Mouse (Mus musculus) forebrain, embryonic 13.5 days (tissue): ENCODE data around the gene Olfr205. TPM values are rescaled to one million over a fixed set of nuclear protein-coding genes. Genes with fewer than 3 reads are reported as not detected.
"Not testable (repeated sequence)": the region's sequence is repeated elsewhere in the genome, so short reads cannot be mapped to it uniquely, and the experiment has no call there.

Experiments
- ATAC-seq: fragments of 200-750 bp; cut with Nextera tagmentation; 2 replicates; pipeline ENCODE4 v1.8.0; 2017
- H3K27ac ChIP-seq: fragments of 300-500 bp; sonication (generic); 2 replicates; pipeline ENCODE4 v1.5.1; 2015; ENCODE audit warnings: inconsistent platforms, mild to moderate bottlenecking, moderate library complexity
- H3K27me3 ChIP-seq: fragments of 300-500 bp; sonication (generic); 2 replicates; pipeline ENCODE4 v1.6.1; 2015; ENCODE audit warnings: mild to moderate bottlenecking, inconsistent platforms
- H3K36me3 ChIP-seq: fragments of 300-500 bp; sonication (generic); 2 replicates; pipeline ENCODE4 v1.6.1; 2015; ENCODE audit warnings: mild to moderate bottlenecking, inconsistent platforms; ENCODE audit not compliant: poor library complexity, severe bottlenecking
- H3K4me1 ChIP-seq: fragments of 300-500 bp; sonication (generic); 2 replicates; pipeline ENCODE4 v1.6.1; 2015; ENCODE audit warnings: inconsistent platforms
- H3K4me2 ChIP-seq: fragments of 300-500 bp; sonication (generic); 2 replicates; pipeline ENCODE4 v1.6.1; 2015; ENCODE audit warnings: inconsistent platforms, mild to moderate bottlenecking, moderate library complexity
- H3K4me3 ChIP-seq: fragments of 300-500 bp; sonication (generic); 2 replicates; pipeline ENCODE4 v1.5.1; 2015; ENCODE audit warnings: mild to moderate bottlenecking, inconsistent platforms
- H3K9ac ChIP-seq: fragments of 300-500 bp; sonication (generic); 2 replicates; pipeline ENCODE4 v1.6.1; 2015; ENCODE audit warnings: mild to moderate bottlenecking, inconsistent platforms
- H3K9me3 ChIP-seq: fragments of 300-500 bp; sonication (generic); replicated peaks from 2 replicates; pipeline ENCODE4 v1.6.1; 2016; ENCODE audit warnings: inconsistent platforms
- WGBS: fragments of 180-500 bp; shearing (Covaris S2); methylation state at CpG from one replicate; pipeline ENCODE4 v1.1.7; 2015; 5-methylcytosine and 5-hydroxymethylcytosine counted together
- polyA plus RNA-seq: library from polyadenylated mRNA; unstranded; fragments of >200 nt; fragmentation: Nextera tagmentation; extraction: Ambion mirVana; gene quantifications from 2 replicates; pipeline ENCODE4 v1.2.1, GENCODE M21; 2015

Olfr205 gene
- not detected in 2 replicates for polyA plus RNA-seq

DNA sequence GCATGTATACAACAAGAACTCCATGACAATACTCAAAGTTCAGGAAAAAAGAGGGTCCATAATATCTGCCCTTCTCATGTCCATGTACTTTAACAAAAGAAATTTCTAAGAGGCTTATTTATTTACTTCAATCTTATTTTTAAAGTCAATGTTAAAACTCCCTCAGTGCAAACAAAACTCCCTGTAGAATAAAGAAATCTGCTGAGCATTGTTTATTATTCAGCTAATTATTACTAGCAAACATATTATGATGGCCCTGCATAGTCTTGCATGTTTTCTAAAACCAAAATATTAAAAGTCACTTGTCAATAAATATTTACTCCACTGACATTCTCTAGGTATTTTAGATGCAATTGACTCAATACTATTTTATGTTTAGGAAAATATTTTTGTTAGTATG is at the start of gene Olfr205:
Gene Olfr205 (minus strand): TSS at position 101 of the 400 bp plus-strand sequence.
- 0 out of 2 replicates have a peak, but pooled peaks cover 3% of the 10 kb centered on the region for H3K9me3 ChIP-seq

DNA sequence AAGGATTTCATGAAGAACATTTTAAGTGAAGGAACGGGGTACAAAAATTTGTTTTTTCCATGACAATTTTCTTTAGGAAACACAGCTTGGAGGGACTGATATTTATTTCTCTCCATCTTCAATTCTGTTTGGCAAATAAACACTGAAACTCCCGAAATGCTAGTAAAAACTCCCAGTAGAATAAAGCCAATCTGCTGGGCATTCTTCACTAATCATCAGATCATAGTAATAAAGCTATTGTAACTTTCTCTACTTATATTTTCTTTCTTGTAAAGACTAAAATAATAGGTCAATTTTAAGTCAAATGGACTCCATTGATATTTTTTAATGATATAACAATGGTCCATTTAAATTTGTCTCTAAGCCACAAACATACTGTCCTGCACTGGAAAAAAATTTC is 33.0 kb upstream of the Olfr205 start, which contains the start of gene Olfr209:
Gene Olfr209 (minus strand): TSS at position 101 of the 400 bp plus-strand sequence.
- no peak for ATAC-seq
- no peak within 1 kb of the TSS for H3K4me3 ChIP-seq
- no peaks in the 10 kb centered on the region for H3K9me3 ChIP-seq
- WGBS, result 76% methylated on average over 2 of the region's 2 CpGs
- no peaks in the 10 kb centered on the region for H3K27me3 ChIP-seq
- H3K4me1 ChIP-seq, result no peaks in the 10 kb centered on the region
- H3K27ac ChIP-seq, result no peak within 1 kb of the TSS
- H3K9ac ChIP-seq, result no peak within 1 kb of the TSS
- no peaks in the 10 kb centered on the region for H3K36me3 ChIP-seq
- H3K4me2 ChIP-seq, result no peak within 1 kb of the TSS

More for the DNA sequence above, at the start of gene Olfr205:
- no peak within 1 kb of the TSS for H3K9ac ChIP-seq
- no peak within 1 kb of the TSS for H3K4me3 ChIP-seq
- H3K27me3 ChIP-seq, result no peaks in the 10 kb centered on the region
- H3K36me3 ChIP-seq, result no peaks in the 10 kb centered on the region
- H3K4me1 ChIP-seq, result no peaks in the 10 kb centered on the region
- H3K27ac ChIP-seq, result no peak within 1 kb of the TSS
- ATAC-seq, result no peak
- H3K4me2 ChIP-seq, result no peak within 1 kb of the TSS

DNA sequence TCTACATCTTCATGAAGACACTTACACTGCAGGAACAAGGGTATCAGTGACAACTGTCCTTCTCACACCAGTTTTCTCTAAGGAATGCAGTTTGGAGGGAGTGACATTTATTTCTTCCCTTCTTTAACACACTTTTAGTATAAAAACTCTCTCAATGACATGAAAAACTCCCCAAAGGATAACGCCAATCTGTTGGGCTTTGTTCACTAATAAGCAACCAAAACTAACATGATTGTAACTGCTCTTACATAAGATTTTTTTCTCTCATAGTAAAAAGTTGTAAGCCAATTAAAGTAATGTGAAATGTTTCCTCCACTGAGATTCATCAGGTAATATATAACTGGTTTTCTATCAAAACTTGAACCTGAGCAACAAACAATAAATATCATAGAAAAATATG is 18.2 kb upstream of the Olfr205 start, which contains the start of gene Olfr206:
Gene Olfr206 (minus strand): TSS at position 101 of the 400 bp plus-strand sequence.
- H3K27ac ChIP-seq, result no peak within 1 kb of the TSS
- H3K36me3 ChIP-seq, result no peaks in the 10 kb centered on the region
- H3K27me3 ChIP-seq, result no peaks in the 10 kb centered on the region
- 89% methylated on average over 1 of the region's 1 CpGs for WGBS
- H3K4me3 ChIP-seq, result no peak within 1 kb of the TSS
- no peaks in the 10 kb centered on the region for H3K4me1 ChIP-seq
- H3K9me3 ChIP-seq, result no peaks in the 10 kb centered on the region
- no peak within 1 kb of the TSS for H3K4me2 ChIP-seq
- no peak for ATAC-seq
- no peak within 1 kb of the TSS for H3K9ac ChIP-seq

- not testable (repeated sequence) for H3K27ac ChIP-seq, H3K36me3 ChIP-seq, H3K9me3 ChIP-seq, H3K4me2 ChIP-seq, H3K9ac ChIP-seq, ATAC-seq, H3K4me1 ChIP-seq, H3K27me3 ChIP-seq, H3K4me3 ChIP-seq
- 48% methylated on average over 1 of the region's 1 CpGs for WGBS
Measured at GRCm38 (mm10) chr16:59323262-59323661, 7.7 kb downstream of the Olfr205 start.

GRCm38 (mm10) chr16:59318148-59318547 is 12.8 kb downstream of the Olfr205 start, which contains the start of gene Olfr204:
Olfr204 (minus strand) TSS chr16:59318248.
- ATAC-seq, result no peak
- Histone ChIP-seq H3K9ac (no peak within 1 kb of the TSS), H3K9me3 (no peaks in the 10 kb centered on the region), H3K27ac (no peak within 1 kb of the TSS), H3K4me1 (no peaks in the 10 kb centered on the region), H3K4me3 (no peak within 1 kb of the TSS), H3K36me3 (no peaks in the 10 kb centered on the region), H3K27me3 (no peaks in the 10 kb centered on the region), H3K4me2 (no peak within 1 kb of the TSS)

GRCm38 (mm10) chr16:59298581-59298980 is 32.4 kb downstream of the Olfr205 start, which contains the start of gene Olfr203:
Olfr203 (plus strand) TSS chr16:59298881.
- H3K4me2 ChIP-seq, result no peak within 1 kb of the TSS
- no peak within 1 kb of the TSS for H3K27ac ChIP-seq
- no peaks in the 10 kb centered on the region for H3K4me1 ChIP-seq
- H3K36me3 ChIP-seq, result no peaks in the 10 kb centered on the region
- no peak within 1 kb of the TSS for H3K9ac ChIP-seq
- H3K27me3 ChIP-seq, result no peaks in the 10 kb centered on the region
- no peaks in the 10 kb centered on the region for H3K9me3 ChIP-seq
- WGBS, result 84% methylated on average over 2 of the region's 2 CpGs
- no peak within 1 kb of the TSS for H3K4me3 ChIP-seq
- no peak for ATAC-seq

DNA sequence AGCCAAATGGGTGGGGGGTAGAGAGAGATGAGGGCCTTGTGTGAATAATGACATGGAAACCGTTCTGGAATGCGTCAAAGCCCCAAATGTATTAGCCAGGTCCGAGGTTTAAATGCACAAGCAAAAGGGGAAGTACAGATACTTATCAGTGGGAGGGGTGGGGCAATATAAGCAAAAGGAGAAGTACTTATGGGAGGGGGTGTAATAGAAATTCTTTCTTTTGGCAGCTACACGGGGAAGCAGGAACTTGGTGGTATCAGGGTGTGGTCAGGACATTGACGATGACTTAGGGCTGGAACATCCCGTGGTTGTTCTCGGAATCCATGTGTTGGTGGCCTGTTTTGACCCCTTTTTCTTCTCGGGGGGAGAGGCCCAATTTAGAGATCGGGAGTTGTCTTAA is 43.4 kb downstream of the Olfr205 start:
- H3K4me1 ChIP-seq, result not testable (repeated sequence)

DNA sequence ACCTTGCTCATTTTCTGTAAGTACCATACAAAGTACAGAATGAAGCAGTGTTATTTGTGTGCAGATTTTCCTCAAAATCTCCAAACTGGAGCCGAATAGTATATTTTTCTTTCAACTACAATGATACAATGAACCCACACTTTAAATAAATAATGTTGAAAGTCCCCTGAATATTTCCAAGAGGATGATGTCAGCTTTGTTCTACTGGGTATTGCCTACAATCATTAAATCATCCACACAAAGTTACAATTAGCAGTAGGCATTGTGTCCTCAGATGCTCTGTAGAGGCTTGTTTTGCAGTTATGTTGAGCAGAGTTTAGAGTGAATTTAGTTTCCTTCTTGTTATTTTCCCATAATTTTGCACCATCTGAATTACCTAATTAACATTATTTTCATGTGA is 44.2 kb downstream of the Olfr205 start, which contains the start of gene Olfr202:
Gene Olfr202 (minus strand): TSS at position 101 of the 400 bp plus-strand sequence.
- no peak within 1 kb of the TSS for H3K4me2 ChIP-seq
- ATAC-seq, result no peak
- H3K36me3 ChIP-seq, result no peaks in the 10 kb centered on the region
- no peak within 1 kb of the TSS for H3K4me3 ChIP-seq
- H3K4me1 ChIP-seq, result no peaks in the 10 kb centered on the region
- H3K27ac ChIP-seq, result no peak within 1 kb of the TSS
- H3K27me3 ChIP-seq, result no peaks in the 10 kb centered on the region
- no peaks in the 10 kb centered on the region for H3K9me3 ChIP-seq
- no peak within 1 kb of the TSS for H3K9ac ChIP-seq
- 84% methylated on average over 1 of the region's 1 CpGs for WGBS

More for the DNA sequence above, 43.4 kb downstream of the Olfr205 start:
- not testable (repeated sequence) for H3K4me3 ChIP-seq, H3K27ac ChIP-seq, H3K36me3 ChIP-seq, ATAC-seq, H3K27me3 ChIP-seq, H3K9me3 ChIP-seq, H3K9ac ChIP-seq, H3K4me2 ChIP-seq
- WGBS, result 87% methylated on average over 9 of the region's 9 CpGs

DNA sequence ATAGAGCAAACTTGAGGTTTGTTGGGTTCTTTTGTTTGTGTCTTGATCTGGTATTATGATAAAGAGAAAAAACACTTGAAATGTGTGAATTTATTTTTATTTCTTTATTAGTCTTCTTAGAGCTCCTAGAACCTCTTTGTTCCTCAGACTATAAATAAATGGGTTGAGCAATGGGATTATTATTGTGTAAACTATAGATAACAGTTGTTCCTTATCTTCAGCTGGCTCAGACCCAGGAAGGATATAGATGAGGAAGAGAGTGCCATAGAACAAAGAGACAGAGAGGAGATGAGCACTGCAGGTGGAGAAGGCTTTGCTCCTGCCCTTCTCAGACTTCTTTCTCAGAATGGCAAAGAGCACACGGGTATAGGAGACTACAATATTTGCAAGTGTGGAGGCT is 47.5 kb downstream of the Olfr205 start:
- H3K4me1 ChIP-seq, result no peaks in the 10 kb centered on the region
- H3K27me3 ChIP-seq, result no peaks in the 10 kb centered on the region
- no peaks in the 10 kb centered on the region for H3K9me3 ChIP-seq
- no peak overlapping the region for H3K4me2 ChIP-seq
- ATAC-seq, result no peak
- H3K27ac ChIP-seq, result no peak overlapping the region
- no peak overlapping the region for H3K9ac ChIP-seq
- WGBS, result 83% methylated on average over 1 of the region's 1 CpGs
- H3K36me3 ChIP-seq, result no peaks in the 10 kb centered on the region
- no peak overlapping the region for H3K4me3 ChIP-seq

- Histone ChIP-seq H3K4me2 (no peak overlapping the region), H3K27me3 (no peaks in the 10 kb centered on the region), H3K4me1 (no peaks in the 10 kb centered on the region), H3K36me3 (no peaks in the 10 kb centered on the region), H3K27ac (no peak overlapping the region), H3K9me3 (no peaks in the 10 kb centered on the region), H3K9ac (no peak overlapping the region), H3K4me3 (no peak overlapping the region)
- ATAC-seq, result no peak
- WGBS, result 82% methylated on average over 3 of the region's 3 CpGs
Measured at GRCm38 (mm10) chr16:59280542-59280941, 50.4 kb downstream of the Olfr205 start.

Other genes starting within 250 kb of the Olfr205 start
- not detected in 2 replicates for gene Olfr191, start 241.3 kb downstream of the Olfr205 start, polyA plus RNA-seq
- gene Olfr193, start 219.3 kb downstream of the Olfr205 start, polyA plus RNA-seq, result not detected in 2 replicates
- gene Olfr194, start 210.1 kb downstream of the Olfr205 start, polyA plus RNA-seq, result not detected in 2 replicates
- not detected in 2 replicates for gene Olfr195, start 184.1 kb downstream of the Olfr205 start, polyA plus RNA-seq
- not detected in 2 replicates for gene Olfr196, start 160.7 kb downstream of the Olfr205 start, polyA plus RNA-seq
- not detected in 2 replicates for gene Olfr198, start 127.6 kb downstream of the Olfr205 start, polyA plus RNA-seq
- gene Olfr199, start 111.4 kb downstream of the Olfr205 start, polyA plus RNA-seq, result not detected in 2 replicates
- gene Olfr201, start 58.5 kb downstream of the Olfr205 start, polyA plus RNA-seq, result not detected in 2 replicates
- not detected in 2 replicates for gene Olfr202, start 44.3 kb downstream of the Olfr205 start, polyA plus RNA-seq
- not detected in 2 replicates for gene Olfr203, start 32.3 kb downstream of the Olfr205 start, polyA plus RNA-seq
- not detected in 2 replicates for gene Olfr204, start 12.9 kb downstream of the Olfr205 start, polyA plus RNA-seq
- gene Olfr206, start 18.1 kb upstream of the Olfr205 start, polyA plus RNA-seq, result not detected in 2 replicates
- not detected in 2 replicates for gene Olfr209, start 32.9 kb upstream of the Olfr205 start, polyA plus RNA-seq
- gene Gabrr3, start 76.2 kb upstream of the Olfr205 start, polyA plus RNA-seq, result 0.06 and 0.10 TPM in 2 replicates
- gene Riox2, start 140.6 kb upstream of the Olfr205 start, polyA plus RNA-seq, result 15.4 and 17.7 TPM in 2 replicates